Mouse (Mus musculus) midbrain, postnatal 0 days (tissue): ENCODE results near the gene Pard3b. TPM values are rescaled to one million over a fixed set of nuclear protein-coding genes. Genes with fewer than 3 reads are reported as not detected.

ENCODE experiments used
- ATAC-seq: fragments of 200-750 bp; cut with Nextera tagmentation; 2 replicates; pipeline ENCODE4 v1.8.0; 2017; ENCODE audit warnings: moderate number of reproducible peaks, mild to moderate bottlenecking, moderate TSS enrichment, moderate library complexity; ENCODE audit not compliant: low FRiP score
- DNase-seq: peaks from one replicate; pipeline ENCODE4 v3.0.0-alpha.2; 2015; ENCODE audit warnings: low spot score
- H3K27ac ChIP-seq: fragments of 300-500 bp; sonication (generic); 2 replicates; pipeline ENCODE4 v1.5.1; 2014; ENCODE audit warnings: low read depth, mild to moderate bottlenecking, low read length, mixed read lengths
- H3K27me3 ChIP-seq: fragments of 300-500 bp; sonication (generic); 2 replicates; pipeline ENCODE4 v1.6.1; 2014; ENCODE audit warnings: low read length, control low read depth, mixed read lengths; ENCODE audit not compliant: insufficient read depth
- H3K36me3 ChIP-seq: fragments of 300-500 bp; sonication (generic); 2 replicates; pipeline ENCODE4 v1.6.1; 2014; ENCODE audit warnings: low read length, control low read depth, mixed read lengths; ENCODE audit not compliant: insufficient read depth
- H3K4me1 ChIP-seq: fragments of 300-500 bp; sonication (generic); 2 replicates; pipeline ENCODE4 v1.6.1; 2014; ENCODE audit warnings: mild to moderate bottlenecking, control low read depth, antibody characterized with exemption, low read length, mixed read lengths; ENCODE audit not compliant: insufficient read depth
- H3K4me2 ChIP-seq: fragments of 300-500 bp; sonication (generic); 2 replicates; pipeline ENCODE4 v1.6.1; 2014; ENCODE audit warnings: low read depth, mild to moderate bottlenecking, low read length, mixed read lengths; ENCODE audit not compliant: poor library complexity, severe bottlenecking
- H3K4me3 ChIP-seq: fragments of 300-500 bp; sonication (generic); 2 replicates; pipeline ENCODE4 v1.5.1; 2014; ENCODE audit warnings: low read depth, mild to moderate bottlenecking, low read length, moderate library complexity
- H3K9ac ChIP-seq: fragments of 300-500 bp; sonication (generic); replicated peaks from 2 replicates; pipeline ENCODE4 v1.6.1; 2014; ENCODE audit warnings: mild to moderate bottlenecking, low read length, moderate library complexity, mixed read lengths; ENCODE audit not compliant: poor library complexity, severe bottlenecking
- H3K9me3 ChIP-seq: fragments of 300-500 bp; sonication (generic); 2 replicates; pipeline ENCODE4 v1.6.1; 2016; ENCODE audit warnings: low read length, control low read depth
- CTCF ChIP-seq: IDR thresholded peaks from 2 replicates; pipeline ENCODE4 v1.5.1; 2016; ENCODE audit warnings: antibody characterized with exemption, mild to moderate bottlenecking
- WGBS: fragments of 180-500 bp; shearing (Covaris S2); extraction: QIAGEN DNeasy Blood & Tissue Kit; methylation state at CpG from one replicate; pipeline ENCODE4 v1.1.7; 2014; 5-methylcytosine and 5-hydroxymethylcytosine counted together
- polyA plus RNA-seq: library from polyadenylated mRNA; unstranded; fragments of >200 nt; fragmentation: Nextera tagmentation; extraction: Ambion mirVana; gene quantifications from 2 replicates; pipeline ENCODE4 v1.2.1, GENCODE M21; 2015
- total RNA-seq: library from RNA; depleted of rRNA; stranded (reverse); fragments of >200 nt; gene quantifications from 2 replicates; pipeline ENCODE4 v1.2.3, GENCODE M21; 2014

Pard3b gene
- total and polyA plus RNA-seq, 2 experiments from 2014 or later, result 5.3 to 7.0 TPM

- no peak for TF ChIP-seq CTCF
- Histone ChIP-seq H3K9ac (no peak overlapping the region), H3K4me1 (no peaks in the 10 kb centered on the region), H3K4me3 (no peak overlapping the region), H3K4me2 (no peak overlapping the region), H3K36me3 (no peaks in the 10 kb centered on the region), H3K27me3 (no peaks in the 10 kb centered on the region), H3K27ac (no peak overlapping the region), H3K9me3 (no peaks in the 10 kb centered on the region)
- 86% methylated on average over 6 of the region's 6 CpGs for WGBS
- DNase-seq, result no peak
- ATAC-seq, result no peak
These were observed 510.2 kb downstream of the Pard3b start for GRCm38 (mm10) chr1:62148786-62149185.

DNA sequence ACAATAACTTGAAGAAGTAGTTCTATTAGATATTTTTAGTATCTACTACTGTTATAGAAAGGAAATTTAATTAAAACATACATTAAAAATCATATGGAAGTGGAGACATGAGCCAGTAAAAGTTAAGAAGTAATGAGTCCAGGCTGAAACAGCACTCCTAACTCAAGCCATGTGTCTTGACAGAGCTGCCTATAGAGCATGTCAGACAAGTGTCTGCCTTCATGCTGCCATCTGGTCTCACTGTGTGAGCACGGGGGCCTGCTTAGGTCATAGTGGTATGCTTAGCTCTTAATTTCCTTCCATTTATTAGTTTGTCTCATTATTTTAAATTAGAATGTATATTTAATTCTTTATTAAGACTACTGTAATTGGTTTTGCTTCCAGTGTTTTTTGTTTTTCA, 517.3 kb downstream of the Pard3b start:
- TF ChIP-seq CTCF, result no peak
- Histone ChIP-seq H3K36me3 (no peaks in the 10 kb centered on the region), H3K27me3 (no peaks in the 10 kb centered on the region), H3K9ac (no peak overlapping the region), H3K9me3 (no peaks in the 10 kb centered on the region), H3K4me1 (no peaks in the 10 kb centered on the region), H3K27ac (no peak overlapping the region), H3K4me3 (no peak overlapping the region), H3K4me2 (no peak overlapping the region)
- WGBS, result 77% methylated on average over 1 of the region's 1 CpGs
- DNase-seq (no peak), ATAC-seq (no peak)

GRCm38 (mm10) chr1:62159592-62159991, 521.0 kb downstream of the Pard3b start:
- Histone ChIP-seq H3K27ac (no peak overlapping the region), H3K4me2 (no peak overlapping the region), H3K4me1 (no peaks in the 10 kb centered on the region), H3K9ac (no peak overlapping the region), H3K4me3 (no peak overlapping the region), H3K9me3 (no peaks in the 10 kb centered on the region), H3K36me3 (no peaks in the 10 kb centered on the region), H3K27me3 (no peaks in the 10 kb centered on the region)
- DNase-seq, result no peak
- no peak for TF ChIP-seq CTCF
- 80% methylated on average over 2 of the region's 2 CpGs for WGBS
- ATAC-seq, result no peak

DNA sequence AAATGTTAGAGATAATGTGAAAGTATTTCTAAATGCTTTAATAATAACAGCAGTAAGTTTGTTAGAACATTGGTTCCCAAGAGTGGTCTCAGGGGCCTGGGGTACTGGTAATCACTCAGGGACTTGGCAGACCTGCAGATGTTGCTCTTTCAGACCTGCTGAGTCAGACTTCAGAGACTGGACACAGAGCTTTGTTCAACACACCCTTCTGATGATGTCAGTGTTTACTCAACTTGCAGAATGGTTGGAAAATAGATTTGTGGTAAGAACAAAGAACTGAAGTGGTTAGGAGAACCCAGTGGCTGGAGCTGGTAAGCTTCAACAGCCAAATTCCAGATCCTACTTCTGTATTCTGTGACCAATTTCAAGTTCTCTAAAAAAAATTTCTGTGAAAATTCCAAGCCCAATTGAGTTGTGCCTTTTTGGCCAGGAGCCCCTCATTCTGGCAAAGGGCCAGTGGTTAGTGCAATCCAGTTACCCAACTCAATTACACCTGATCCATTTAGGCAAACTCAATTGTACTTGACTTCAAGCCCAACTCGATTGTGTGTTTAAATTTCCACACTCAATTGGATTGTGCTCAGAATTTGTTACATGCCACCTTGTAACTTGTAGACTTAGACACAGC, 536.5 kb downstream of the Pard3b start:
- no peak for TF ChIP-seq CTCF
- Histone ChIP-seq H3K9ac (no peak overlapping the region), H3K27ac (no peak overlapping the region), H3K4me1 (no peaks in the 10 kb centered on the region), H3K9me3 (no peaks in the 10 kb centered on the region), H3K36me3 (no peaks in the 10 kb centered on the region), H3K4me3 (no peak overlapping the region), H3K4me2 (no peak overlapping the region), H3K27me3 (no peaks in the 10 kb centered on the region)
- WGBS, result 68% methylated on average over 1 of the region's 1 CpGs
- no peak for ATAC-seq
- no peak for DNase-seq

GRCm38 (mm10) chr1:62181638-62182037, 543.0 kb downstream of the Pard3b start:
- no peak overlapping the region for H3K9ac ChIP-seq
- no peaks in the 10 kb centered on the region for H3K4me1 ChIP-seq
- no peaks in the 10 kb centered on the region for H3K36me3 ChIP-seq
- no peak for ATAC-seq
- H3K9me3 ChIP-seq, result no peaks in the 10 kb centered on the region
- no peak overlapping the region for H3K4me2 ChIP-seq
- WGBS, result 7% methylated on average over 5 of the region's 5 CpGs
- TF ChIP-seq CTCF, result no peak
- no peaks in the 10 kb centered on the region for H3K27me3 ChIP-seq
- DNase-seq, result no peak
- no peak overlapping the region for H3K27ac ChIP-seq
- H3K4me3 ChIP-seq, result no peak overlapping the region

GRCm38 (mm10) chr1:62182634-62183033, 544.0 kb downstream of the Pard3b start:
- TF ChIP-seq CTCF, result no peak
- 83% methylated on average over 3 of the region's 3 CpGs for WGBS
- no peaks in the 10 kb centered on the region for H3K27me3 ChIP-seq
- no peak for DNase-seq
- no peak for ATAC-seq
- no peak overlapping the region for H3K4me3 ChIP-seq
- H3K9me3 ChIP-seq, result no peaks in the 10 kb centered on the region
- H3K27ac ChIP-seq, result no peak overlapping the region
- H3K4me1 ChIP-seq, result no peaks in the 10 kb centered on the region
- no peak overlapping the region for H3K4me2 ChIP-seq
- no peak overlapping the region for H3K9ac ChIP-seq
- no peaks in the 10 kb centered on the region for H3K36me3 ChIP-seq
